Comparison of ENCODE assay signal across 12 mouse cellular contexts in genomic region chr14:93287642-93288041, GRCm38 (mm10).
A peak's percentile ranks its signal among the peaks of the same experiment; 100 is the strongest.
DNase-seq lines count a peak whose midpoint lies in the region; ATAC-seq and TF ChIP-seq lines count a peak whose summit lies in the region.
"Had no signal": no experiment of that assay in that cellular context is flagged by ENCODE, and none has a peak within 500 bp of the region (broad histone marks: within the 10 kb centered on the region; RNA-seq: fewer than 3 reads in every experiment).

No protein-coding gene starts in this region.

- H3K4me3 ChIP-seq in kidney, postnatal 0 days (replicated peaks; ENCODE audit: low read depth, low read length) = no peak overlapping the region
- H3K4me3 ChIP-seq in midbrain, postnatal 0 days (ENCODE audit: low read depth, low read length) = no peak overlapping the region
- H3K4me3 ChIP-seq in midbrain, embryonic 13.5 days (replicated peaks) = no peak overlapping the region
- H3K4me3 ChIP-seq: limb, embryonic 12.5 days had no signal

- TF ChIP-seq CTCF in kidney, postnatal 0 days (IDR thresholded peaks at IDR 0.05; ENCODE audit: low read depth) = peak; percentile 42
- peak; percentile 55 for TF ChIP-seq CTCF in midbrain, postnatal 0 days (IDR thresholded peaks at IDR 0.05)

- no peak overlapping the region for H3K4me2 ChIP-seq in kidney, postnatal 0 days (ENCODE audit: low read length)
- no peak overlapping the region for H3K4me2 ChIP-seq in midbrain, postnatal 0 days (ENCODE audit: low read depth, low read length, poor library complexity, severe bottlenecking)
- H3K4me2 ChIP-seq in midbrain, embryonic 13.5 days (replicated peaks) = no peak overlapping the region
- H3K4me2 ChIP-seq: limb, embryonic 12.5 days had no signal

- no peak overlapping the region for H3K27ac ChIP-seq in kidney, postnatal 0 days
- H3K27ac ChIP-seq in midbrain, postnatal 0 days (ENCODE audit: low read depth, low read length) = no peak overlapping the region
- no peak overlapping the region for H3K27ac ChIP-seq in midbrain, embryonic 13.5 days
- H3K27ac ChIP-seq: limb, embryonic 12.5 days had no signal

- no peaks in the 10 kb centered on the region for H3K4me1 ChIP-seq in kidney, postnatal 0 days (replicated peaks; ENCODE audit: insufficient read depth, low read length)
- H3K4me1 ChIP-seq in midbrain, postnatal 0 days (ENCODE audit: insufficient read depth, low read length) = no peaks in the 10 kb centered on the region
- peaks cover 6% of the 10 kb centered on the region; the same call in 1 of the 2 replicates for H3K4me1 ChIP-seq in midbrain, embryonic 13.5 days (replicated peaks)
- H3K4me1 ChIP-seq: limb, embryonic 12.5 days had no signal

- H3K9ac ChIP-seq in kidney, postnatal 0 days (ENCODE audit: low read depth, low read length) = no peak overlapping the region
- H3K9ac ChIP-seq in midbrain, postnatal 0 days (replicated peaks; ENCODE audit: low read length, poor library complexity, severe bottlenecking) = no peak overlapping the region
- no peak overlapping the region for H3K9ac ChIP-seq in midbrain, embryonic 13.5 days (replicated peaks)
- H3K9ac ChIP-seq: limb, embryonic 12.5 days had no signal

- no peaks in the 10 kb centered on the region for H3K9me3 ChIP-seq in kidney, postnatal 0 days (replicated peaks; ENCODE audit: low read length)
- no peaks in the 10 kb centered on the region for H3K9me3 ChIP-seq in midbrain, postnatal 0 days (ENCODE audit: low read length)
- no peaks in the 10 kb centered on the region for H3K9me3 ChIP-seq in midbrain, embryonic 13.5 days
- H3K9me3 ChIP-seq: limb, embryonic 12.5 days had no signal

- no peaks in the 10 kb centered on the region for H3K36me3 ChIP-seq in kidney, postnatal 0 days (ENCODE audit: insufficient read depth, low read length)
- no peaks in the 10 kb centered on the region for H3K36me3 ChIP-seq in midbrain, postnatal 0 days (ENCODE audit: insufficient read depth, low read length)
- H3K36me3 ChIP-seq in midbrain, embryonic 13.5 days = no peaks in the 10 kb centered on the region
- H3K36me3 ChIP-seq: limb, embryonic 12.5 days had no signal

- no peak for ATAC-seq in kidney, postnatal 0 days (replicated peaks; ENCODE audit: low FRiP score, low read depth)
- no peak for ATAC-seq in midbrain, postnatal 0 days (ENCODE audit: low FRiP score)
- no peak for ATAC-seq in midbrain, embryonic 13.5 days

- DNase-seq in embryo, embryonic 10 days (ENCODE audit: low spot score) = peak; percentile 45
- no peak for DNase-seq in embryo, embryonic 9.5 days (ENCODE audit: extremely low spot score)
- DNase-seq in kidney, postnatal 0 days (ENCODE audit: low spot score) = no peak
- DNase-seq in kidney, postnatal 14 days = no peak
- DNase-seq in midbrain, postnatal 0 days (ENCODE audit: low spot score) = peak; percentile 21
- DNase-seq in retina, postnatal 1 day = peak; percentile 26
- no peak for DNase-seq in urinary bladder, postnatal 25 days (ENCODE audit: low spot score)
- DNase-seq: cerebellum, adult 11-12 months; heart, adult 11 months; kidney, postnatal 10 days had no signal

- no peaks in the 10 kb centered on the region for H3K27me3 ChIP-seq in kidney, postnatal 0 days (ENCODE audit: insufficient read depth, low read length)
- H3K27me3 ChIP-seq in midbrain, postnatal 0 days (ENCODE audit: insufficient read depth, low read length) = no peaks in the 10 kb centered on the region
- no peaks in the 10 kb centered on the region for H3K27me3 ChIP-seq in midbrain, embryonic 13.5 days
- H3K27me3 ChIP-seq: limb, embryonic 12.5 days had no signal

- WGBS in kidney, postnatal 0 days = 49% methylated on average over 1 of the region's 1 CpGs
- 21% methylated on average over 1 of the region's 1 CpGs for WGBS in midbrain, postnatal 0 days
- 13% methylated on average over 1 of the region's 1 CpGs for WGBS in midbrain, embryonic 13.5 days

Comparison
In these comparisons a context has a peak if more than half of its experiments do, and no peak if none do; other contexts are left out.
1. DNase-seq: peak in embryo, embryonic 10 days (single experiment), midbrain, postnatal 0 days (single experiment) and retina, postnatal 1 day (single experiment); none in embryo, embryonic 9.5 days (single experiment), kidney, postnatal 0 days (single experiment), kidney, postnatal 14 days (single experiment) and urinary bladder, postnatal 25 days (single experiment).